Mouse (Mus musculus) stomach, postnatal 0 days (tissue): ENCODE results near the gene Stard13.

Experiments
- CTCF ChIP-seq: IDR thresholded peaks from 2 replicates; pipeline ENCODE4 v1.5.1; 2016; ENCODE audit warnings: antibody characterized with exemption, low read depth, mild to moderate bottlenecking, moderate library complexity
- EP300 ChIP-seq: optimal IDR thresholded peaks from 2 replicates; pipeline ENCODE3; 2016; ENCODE audit warnings: antibody characterized with exemption

- no peak for TF ChIP-seq CTCF
- no peak for TF ChIP-seq EP300
Measured at GRCm38 (mm10) chr5:151125985-151126607, 107.5 kb downstream of the Stard13 start.
